In the genomic region with DNA sequence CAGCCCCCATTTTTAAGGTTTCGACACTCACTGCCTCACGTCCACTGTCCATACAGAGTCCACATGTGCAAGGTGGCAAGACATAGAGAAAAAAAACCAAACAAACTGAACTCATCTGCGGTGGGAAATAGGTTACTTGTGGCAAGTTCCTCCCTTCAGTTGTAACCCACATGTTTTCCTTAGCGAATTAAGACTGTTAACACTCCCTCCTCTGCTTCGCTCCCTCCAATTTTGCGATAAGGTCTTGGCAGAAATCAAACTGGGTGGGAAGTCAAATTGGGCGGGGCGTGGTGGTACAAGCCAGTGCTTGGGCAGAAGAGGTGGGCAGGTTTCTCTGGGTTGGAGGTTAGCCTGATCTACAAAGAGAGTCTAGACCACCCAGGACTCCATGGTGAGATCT, we compare ENCODE assay signal across 24 mouse cellular contexts.
DNase-seq lines count a peak whose midpoint lies in the region; ATAC-seq and TF ChIP-seq lines count a peak whose summit lies in the region.
"Had no signal": no experiment of that assay in that cellular context is flagged by ENCODE, and none has a peak within 500 bp of the region (broad histone marks: within the 10 kb centered on the region; RNA-seq: fewer than 3 reads in every experiment).

No protein-coding gene starts in this region.

- H3K79me2 ChIP-seq in liver, adult 2 months (ENCODE audit: control insufficient read depth, insufficient read depth, low read length) = peaks cover 42% of the 10 kb centered on the region
- H3K79me2 ChIP-seq in MEL (ENCODE audit: control insufficient read depth, insufficient read depth, low read length, poor library complexity) = no peaks in the 10 kb centered on the region

- no peak overlapping the region for H3K9ac ChIP-seq in liver, adult 2 months (ENCODE audit: low read depth, low read length)
- H3K9ac ChIP-seq in liver, postnatal 0 days (replicated peaks) = no peak overlapping the region
- H3K9ac ChIP-seq in MEL (ENCODE audit: control insufficient read depth, low read depth, low read length, poor library complexity, severe bottlenecking) = 0 out of 2 replicates have a peak overlapping the region, but pooled peaks have one; percentile 35
- H3K9ac ChIP-seq in intestine, postnatal 0 days (ENCODE audit: low read depth, low read length) = no peak overlapping the region
- H3K9ac ChIP-seq in stomach, embryonic 16.5 days (ENCODE audit: low read length) = no peak overlapping the region
- H3K9ac ChIP-seq: forebrain, embryonic 13.5 days; hindbrain, embryonic 15.5 days; limb, embryonic 15.5 days; liver, embryonic 15.5 days; midbrain, embryonic 13.5 days; neural tube, embryonic 12.5 days had no signal

- TF ChIP-seq RAD21 in MEL (IDR thresholded peaks at IDR 0.05; ENCODE audit: low read depth, low read length) = no peak

- no peak overlapping the region for H3K4me3 ChIP-seq in liver, adult 2 months (ENCODE audit: insufficient read depth, low read depth, low read length)
- no peak overlapping the region for H3K4me3 ChIP-seq in liver, postnatal 0 days (ENCODE audit: low read depth, low read length)
- 0 out of 4 replicates have a peak overlapping the region, but pooled peaks of 1 of the 2 experiments have one; percentile 6 for H3K4me3 ChIP-seq in MEL (ENCODE audit: control insufficient read depth in 1 of 2, insufficient read depth in 1 of 2, low read depth in 2 of 2, low read length in 2 of 2)
- H3K4me3 ChIP-seq in intestine, postnatal 0 days (ENCODE audit: low read depth, low read length) = no peak overlapping the region
- no peak overlapping the region for H3K4me3 ChIP-seq in stomach, embryonic 16.5 days (replicated peaks; ENCODE audit: low read length)
- H3K4me3 ChIP-seq: forebrain, embryonic 13.5 days; gastrocnemius, adult 2 months; heart, embryonic 10.5 days; hindbrain, embryonic 15.5 days; left cerebral cortex, adult 2 months; limb, embryonic 15.5 days; liver, embryonic 15.5 days; midbrain, embryonic 13.5 days; neural tube, embryonic 12.5 days had no signal

- peaks cover 52% of the 10 kb centered on the region for H3K4me1 ChIP-seq in liver, adult 2 months (ENCODE audit: control insufficient read depth, insufficient read depth, low read length)
- peaks cover 46% of the 10 kb centered on the region for H3K4me1 ChIP-seq in liver, postnatal 0 days (ENCODE audit: insufficient read depth)
- peaks cover 7 to 34% of the 10 kb centered on the region in 2 experiments for H3K4me1 ChIP-seq in MEL (ENCODE audit: control insufficient read depth in 1 of 2, insufficient read depth in 2 of 2, low read length in 2 of 2)
- H3K4me1 ChIP-seq in intestine, postnatal 0 days (replicated peaks; ENCODE audit: control insufficient read depth, insufficient read depth, low read length) = peaks cover 12% of the 10 kb centered on the region; the same call in 1 of the 2 replicates
- H3K4me1 ChIP-seq in stomach, embryonic 16.5 days (ENCODE audit: control insufficient read depth, insufficient read depth, low read length) = peaks cover 30% of the 10 kb centered on the region

- H3K27me3 ChIP-seq in liver, adult 2 months (ENCODE audit: control insufficient read depth, insufficient read depth, low read length) = no peaks in the 10 kb centered on the region
- no peaks in the 10 kb centered on the region for H3K27me3 ChIP-seq in liver, postnatal 0 days (ENCODE audit: insufficient read depth, low read length)
- H3K27me3 ChIP-seq in MEL (ENCODE audit: control insufficient read depth in 1 of 2, insufficient read depth in 2 of 2, low read length in 2 of 2) = no peaks in the 10 kb centered on the region
- H3K27me3 ChIP-seq in intestine, postnatal 0 days (replicated peaks; ENCODE audit: control insufficient read depth, insufficient read depth, low read length) = no peaks in the 10 kb centered on the region
- no peaks in the 10 kb centered on the region for H3K27me3 ChIP-seq in stomach, embryonic 16.5 days (ENCODE audit: control insufficient read depth, insufficient read depth, low read length)
- H3K27me3 ChIP-seq: forebrain, embryonic 13.5 days; hindbrain, embryonic 15.5 days; limb, embryonic 15.5 days; liver, embryonic 15.5 days; neural tube, embryonic 12.5 days had no signal

- H3K36me3 ChIP-seq in liver, adult 2 months (ENCODE audit: control insufficient read depth, insufficient read depth, low read length) = peaks cover 7% of the 10 kb centered on the region
- H3K36me3 ChIP-seq in liver, postnatal 0 days (replicated peaks; ENCODE audit: insufficient read depth, low read length) = no peaks in the 10 kb centered on the region
- peaks cover 0 to 23% of the 10 kb centered on the region in 2 experiments; a peak in 2 of 4 replicates for H3K36me3 ChIP-seq in MEL (ENCODE audit: control insufficient read depth in 1 of 2, insufficient read depth in 2 of 2, low read length in 2 of 2)
- no peaks in the 10 kb centered on the region for H3K36me3 ChIP-seq in intestine, postnatal 0 days (ENCODE audit: control insufficient read depth, insufficient read depth)
- no peaks in the 10 kb centered on the region for H3K36me3 ChIP-seq in stomach, embryonic 16.5 days (ENCODE audit: control insufficient read depth, insufficient read depth, low read length)
- H3K36me3 ChIP-seq: heart, embryonic 10.5 days; hindbrain, embryonic 15.5 days; limb, embryonic 15.5 days; liver, embryonic 15.5 days; midbrain, embryonic 13.5 days; neural tube, embryonic 12.5 days had no signal

- no peak for TF ChIP-seq EP300 in liver, postnatal 0 days (IDR thresholded peaks at IDR 0.05; ENCODE audit: low read depth)
- peak in 1 of 2 experiments; percentile 47; a peak in 1 of 4 replicates for TF ChIP-seq EP300 in MEL (IDR thresholded peaks at IDR 0.05; ENCODE audit: low read depth in 1 of 2, low read length in 2 of 2)

- no peak for ATAC-seq in liver, postnatal 0 days
- ATAC-seq in intestine, postnatal 0 days = no peak
- no peak for ATAC-seq in stomach, embryonic 16.5 days (ENCODE audit: insufficient read depth, low FRiP score)
- ATAC-seq: forebrain, embryonic 13.5 days; midbrain, embryonic 13.5 days had no signal

- 39% methylated on average over 8 of the region's 8 CpGs for WGBS in liver, adult 2 months
- 52% methylated on average over 8 of the region's 8 CpGs for WGBS in liver, postnatal 0 days (ENCODE audit: insufficient replicate concordance)
- 45% methylated on average over 8 of the region's 8 CpGs for WGBS in intestine, postnatal 0 days
- WGBS in stomach, embryonic 16.5 days = 66% methylated on average over 8 of the region's 8 CpGs

- no peak for DNase-seq in liver, adult 2 months (ENCODE audit: extremely low read depth, low read depth, low spot score)
- DNase-seq in liver, postnatal 0 days = no peak
- peak; percentile 75 for DNase-seq in MEL (ENCODE audit: low read depth, low spot score)
- no peak for DNase-seq in spleen, postnatal 36 days (ENCODE audit: low spot score in 2 of 2)
- DNase-seq in right cerebral cortex, adult 18-20 months = no peak
- DNase-seq: adrenal gland, postnatal 14 days; cerebellum, adult 2 months; cerebellum, postnatal 36 days; gastrocnemius, adult 2 months; kidney, postnatal 4 days; layer of hippocampus, adult 9-11 months; left cerebral cortex, postnatal 4 days; right cerebral cortex, postnatal 25 days; thymus, postnatal 14 days had no signal

- TF ChIP-seq CTCF in liver, adult 2 months (IDR thresholded peaks at IDR 0.05; ENCODE audit: low read depth, low read length) = no peak
- TF ChIP-seq CTCF in liver, postnatal 0 days (IDR thresholded peaks at IDR 0.05; ENCODE audit: low read depth) = no peak
- TF ChIP-seq CTCF in MEL (IDR thresholded peaks at IDR 0.05 in 2 of 3, conservative IDR thresholded peaks at IDR 0.05 in 1 of 3; ENCODE audit: control insufficient read depth in 1 of 3, insufficient read depth in 1 of 3, low read depth in 2 of 3, low read length in 3 of 3, poor library complexity in 1 of 3, severe bottlenecking in 1 of 3) = no peak
- TF ChIP-seq CTCF in intestine, postnatal 0 days (IDR thresholded peaks at IDR 0.05; ENCODE audit: low read depth) = no peak

- H3K27ac ChIP-seq in liver, adult 2 months (replicated peaks; ENCODE audit: insufficient read depth, low read depth, low read length) = 0 out of 2 replicates have a peak overlapping the region, but pooled peaks have one; percentile 14
- H3K27ac ChIP-seq in liver, postnatal 0 days (ENCODE audit: low read depth) = no peak overlapping the region
- H3K27ac ChIP-seq in MEL (ENCODE audit: control insufficient read depth, low read depth, low read length) = peak overlapping the region; percentile 52
- peak overlapping the region; percentile 28; the same call in 1 of the 2 replicates for H3K27ac ChIP-seq in intestine, postnatal 0 days (ENCODE audit: low read depth, low read length)
- peak overlapping the region; percentile 64 for H3K27ac ChIP-seq in stomach, embryonic 16.5 days (ENCODE audit: low read length)
- H3K27ac ChIP-seq: forebrain, embryonic 13.5 days; gastrocnemius, adult 2 months; heart, embryonic 10.5 days; hindbrain, embryonic 15.5 days; left cerebral cortex, adult 2 months; limb, embryonic 15.5 days; liver, embryonic 15.5 days; midbrain, embryonic 13.5 days; neural tube, embryonic 12.5 days had no signal

- no peak overlapping the region for H3K4me2 ChIP-seq in liver, postnatal 0 days (ENCODE audit: low read depth, low read length)
- no peak overlapping the region for H3K4me2 ChIP-seq in intestine, postnatal 0 days (replicated peaks; ENCODE audit: low read depth)
- no peak overlapping the region for H3K4me2 ChIP-seq in stomach, embryonic 16.5 days (ENCODE audit: low read depth, low read length)
- H3K4me2 ChIP-seq: forebrain, embryonic 13.5 days; hindbrain, embryonic 15.5 days; limb, embryonic 15.5 days; liver, embryonic 15.5 days; midbrain, embryonic 13.5 days; neural tube, embryonic 12.5 days had no signal

- no peaks in the 10 kb centered on the region for H3K9me3 ChIP-seq in liver, postnatal 0 days (ENCODE audit: low read length)
- no peaks in the 10 kb centered on the region for H3K9me3 ChIP-seq in MEL (replicated peaks; ENCODE audit: insufficient read depth, low read length)
- no peaks in the 10 kb centered on the region for H3K9me3 ChIP-seq in intestine, postnatal 0 days (ENCODE audit: control insufficient read depth)
- no peaks in the 10 kb centered on the region for H3K9me3 ChIP-seq in stomach, embryonic 16.5 days (replicated peaks; ENCODE audit: control insufficient read depth, low read length)
- H3K9me3 ChIP-seq: forebrain, embryonic 13.5 days; heart, embryonic 10.5 days; hindbrain, embryonic 15.5 days; limb, embryonic 15.5 days; liver, embryonic 15.5 days; midbrain, embryonic 13.5 days; neural tube, embryonic 12.5 days had no signal

- TF ChIP-seq POLR2A in liver, adult 2 months (IDR thresholded peaks at IDR 0.05; ENCODE audit: extremely low read depth, insufficient read depth, low read length) = no peak
- TF ChIP-seq POLR2A in MEL (IDR thresholded peaks at IDR 0.05; ENCODE audit: control insufficient read depth in 1 of 2, insufficient read depth in 1 of 2, low read depth in 1 of 2, low read length in 2 of 2, poor library complexity in 1 of 2) = no peak

TF ChIP-seq in MEL, 35 proteins besides CTCF, POLR2A, EP300 and RAD21 (continues in another document):
- TF ChIP-seq JUND (IDR thresholded peaks at IDR 0.05; ENCODE audit: low read depth, low read length) = no peak
- peak; percentile 61; the same call in 1 of the 2 replicates for TF ChIP-seq ETS1 (IDR thresholded peaks at IDR 0.05; ENCODE audit: low read depth, low read length)
- TF ChIP-seq SMC3 (IDR thresholded peaks at IDR 0.05; ENCODE audit: low read depth, low read length) = no peak
- peak; percentile 46; the same call in 1 of the 2 replicates for TF ChIP-seq GATA1 (IDR thresholded peaks at IDR 0.05; ENCODE audit: low read depth, low read length)
